ENCODE assay signal across 15 mouse cellular contexts in the genomic region with DNA sequence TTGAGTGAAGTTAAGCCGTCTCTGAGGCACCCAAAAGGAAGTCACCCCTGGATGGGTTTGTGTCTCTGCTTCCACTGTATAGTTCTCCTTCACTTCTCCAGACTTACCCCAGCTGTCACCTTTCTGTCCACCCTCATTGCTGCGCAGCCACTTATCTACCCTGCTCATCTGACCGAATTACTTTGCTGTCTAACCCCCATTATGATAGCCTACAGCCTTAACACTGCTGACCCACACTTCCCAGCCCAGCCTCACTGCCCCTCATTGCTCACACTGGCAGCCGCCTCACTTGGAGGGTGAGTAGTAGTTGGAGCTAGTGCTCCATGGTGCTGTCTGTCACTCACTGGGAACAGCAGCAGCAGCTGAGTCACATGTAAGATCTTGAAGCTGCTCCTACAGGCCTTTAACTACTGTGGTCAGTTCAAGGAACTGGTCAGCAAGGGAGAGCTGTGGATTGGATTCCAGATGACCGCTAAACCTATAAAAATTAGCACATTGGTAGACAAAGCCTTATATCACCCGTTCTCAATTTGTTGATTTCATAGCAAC. TPM values are rescaled to one million over a fixed set of nuclear protein-coding genes. Genes with fewer than 3 reads are reported as not detected.
DNase-seq lines count a peak whose midpoint lies in the region; ATAC-seq and TF ChIP-seq lines count a peak whose summit lies in the region.
"Had no signal": no experiment of that assay in that cellular context is flagged by ENCODE, and none has a peak within 500 bp of the region (broad histone marks: within the 10 kb centered on the region; RNA-seq: fewer than 3 reads in every experiment).

No protein-coding gene starts in this region.

- TF ChIP-seq POLR2A in myocyte (IDR thresholded peaks at IDR 0.05; ENCODE audit: insufficient read length, low read depth): no peak

- ATAC-seq in midbrain, embryonic 11.5 days (ENCODE audit: low FRiP score): no peak
- no peak for ATAC-seq in liver, embryonic 13.5 days (ENCODE audit: low read depth)

- intact Hi-C loops in gastrocnemius, postnatal 14 days (cut with DNase I; ENCODE audit: low total_unique reads): no loop called here

- 89% methylated on average over 6 of the region's 6 CpGs for WGBS in midbrain, embryonic 11.5 days
- 87% methylated on average over 6 of the region's 6 CpGs for WGBS in midbrain, embryonic 10.5 days
- 50% methylated on average over 6 of the region's 6 CpGs for WGBS in liver, embryonic 13.5 days (ENCODE audit: insufficient replicate concordance)

- H3K9ac ChIP-seq in midbrain, embryonic 11.5 days (ENCODE audit: low read length): 0 out of 2 replicates have a peak overlapping the region, but pooled peaks have one; percentile 9
- H3K9ac ChIP-seq in liver, embryonic 13.5 days: peak overlapping the region; percentile 40; the same call in 1 of the 2 replicates
- H3K9ac ChIP-seq: heart, embryonic 13.5 days; limb, embryonic 15.5 days had no signal

- H3K27ac ChIP-seq in midbrain, embryonic 11.5 days (ENCODE audit: low read depth, low read length): no peak overlapping the region
- no peak overlapping the region for H3K27ac ChIP-seq in midbrain, embryonic 10.5 days (replicated peaks)
- H3K27ac ChIP-seq in liver, embryonic 13.5 days: no peak overlapping the region
- H3K27ac ChIP-seq: heart, embryonic 13.5 days; layer of hippocampus, adult 2 months; limb, embryonic 15.5 days had no signal

- no peaks in the 10 kb centered on the region for H3K9me3 ChIP-seq in midbrain, embryonic 11.5 days (ENCODE audit: control insufficient read depth, low read length)
- no peaks in the 10 kb centered on the region for H3K9me3 ChIP-seq in midbrain, embryonic 10.5 days (replicated peaks)
- no peaks in the 10 kb centered on the region for H3K9me3 ChIP-seq in liver, embryonic 13.5 days (replicated peaks)
- H3K9me3 ChIP-seq: heart, embryonic 13.5 days; limb, embryonic 15.5 days had no signal

- H3K36me3 ChIP-seq in midbrain, embryonic 11.5 days (ENCODE audit: control insufficient read depth, insufficient read depth, low read length): no peaks in the 10 kb centered on the region
- no peaks in the 10 kb centered on the region for H3K36me3 ChIP-seq in midbrain, embryonic 10.5 days
- no peaks in the 10 kb centered on the region for H3K36me3 ChIP-seq in liver, embryonic 13.5 days
- no peaks in the 10 kb centered on the region for H3K36me3 ChIP-seq in myocyte (ENCODE audit: control insufficient read depth, insufficient read depth)
- H3K36me3 ChIP-seq: heart, embryonic 13.5 days; limb, embryonic 15.5 days had no signal

- H3K4me3 ChIP-seq in midbrain, embryonic 11.5 days (ENCODE audit: low read depth, low read length): no peak overlapping the region
- no peak overlapping the region for H3K4me3 ChIP-seq in midbrain, embryonic 10.5 days
- peak overlapping the region; percentile 79; the same call in 1 of the 2 replicates for H3K4me3 ChIP-seq in liver, embryonic 13.5 days (replicated peaks)
- H3K4me3 ChIP-seq in myocyte: no peak overlapping the region
- H3K4me3 ChIP-seq: heart, embryonic 13.5 days; layer of hippocampus, adult 2 months; limb, embryonic 15.5 days had no signal

- H3K27me3 ChIP-seq in midbrain, embryonic 11.5 days (ENCODE audit: control insufficient read depth, insufficient read depth, low read length): no peaks in the 10 kb centered on the region
- no peaks in the 10 kb centered on the region for H3K27me3 ChIP-seq in midbrain, embryonic 10.5 days (ENCODE audit: low read depth, poor library complexity, severe bottlenecking)
- H3K27me3 ChIP-seq in liver, embryonic 13.5 days: no peaks in the 10 kb centered on the region
- H3K27me3 ChIP-seq in myocyte (ENCODE audit: control insufficient read depth, insufficient read depth, insufficient read length): no peaks in the 10 kb centered on the region
- H3K27me3 ChIP-seq: heart, embryonic 13.5 days; limb, embryonic 15.5 days had no signal

- no peak overlapping the region for H3ac ChIP-seq in myocyte (ENCODE audit: control insufficient read depth, insufficient read length)

- peaks cover 21% of the 10 kb centered on the region; the same call in 1 of the 2 replicates for H3K4me1 ChIP-seq in midbrain, embryonic 11.5 days (ENCODE audit: control insufficient read depth, insufficient read depth, low read length)
- peaks cover 34% of the 10 kb centered on the region for H3K4me1 ChIP-seq in midbrain, embryonic 10.5 days
- H3K4me1 ChIP-seq in liver, embryonic 13.5 days (replicated peaks): peaks cover 51% of the 10 kb centered on the region

- H3K4me2 ChIP-seq in midbrain, embryonic 11.5 days: no peak overlapping the region
- peak overlapping the region; percentile 78 for H3K4me2 ChIP-seq in liver, embryonic 13.5 days
- H3K4me2 ChIP-seq in myocyte (ENCODE audit: low read depth): peak overlapping the region; percentile 68
- H3K4me2 ChIP-seq: limb, embryonic 15.5 days had no signal

- peak; percentile 4 for DNase-seq in gastrocnemius, postnatal 25 days
- no peak for DNase-seq in gastrocnemius, postnatal 14 days
- DNase-seq in midbrain, embryonic 11.5 days (ENCODE audit: low spot score, missing footprints): peak; percentile 26
- DNase-seq in midbrain, embryonic 10.5 days (ENCODE audit: low spot score): no peak
- no peak for DNase-seq in liver, embryonic 13.5 days
- DNase-seq in lung, postnatal 14 days: no peak
- DNase-seq in spleen, postnatal 14 days (ENCODE audit: low spot score in 2 of 2): no peak
- DNase-seq: cerebellum, adult 2 months; kidney, adult 9 months; lung, postnatal 4 days; thymus, postnatal 14 days had no signal

- H3K79me2 ChIP-seq in myocyte (ENCODE audit: control insufficient read depth, insufficient read depth): peaks cover 36% of the 10 kb centered on the region

TF ChIP-seq in myocyte, 11 proteins besides CTCF, POLR2A, EP300 and RAD21:
- no peak for TF ChIP-seq SRF (IDR thresholded peaks at IDR 0.05; ENCODE audit: control insufficient read depth, insufficient read length, low read depth)
- TF ChIP-seq MAX (IDR thresholded peaks at IDR 0.05; ENCODE audit: low read depth): no peak
- no peak for TF ChIP-seq USF1 (IDR thresholded peaks at IDR 0.05; ENCODE audit: low read depth)
- TF ChIP-seq E2F4 (IDR thresholded peaks at IDR 0.05; ENCODE audit: insufficient read depth): no peak
- peak; percentile 67 to 85 (median 80) for TF ChIP-seq MYOD1 (IDR thresholded peaks at IDR 0.05; ENCODE audit: control insufficient read depth in 1 of 3, insufficient read length in 2 of 3, low read depth in 2 of 3)

RNA-seq across cellular contexts. Expression of gene Sesn1, which starts 4.6 kb away (rescaled TPM):
- 10 to 100 TPM; 15.4 to 29.7 TPM for total RNA-seq in gastrocnemius, postnatal 25 days (2021)
- total RNA-seq in gastrocnemius, postnatal 14 days (2021): 10 to 100 TPM; 22.9 to 35.2 TPM
- polyA plus RNA-seq in midbrain, embryonic 11.5 days (2014; fragmentation: Nextera tagmentation; extraction: Ambion mirVana): 22.2 and 26.8 TPM in 2 replicates
- polyA plus RNA-seq in midbrain, embryonic 10.5 days (2016; fragmentation: Nextera tagmentation; extraction: Ambion mirVana): 15.0 and 20.8 TPM in 2 replicates
- 22.3 and 25.3 TPM in 2 replicates for polyA plus RNA-seq in liver, embryonic 13.5 days (2015; fragmentation: Nextera tagmentation; extraction: Ambion mirVana)
- polyA plus RNA-seq in myocyte (2012; fragmentation: generic; extraction: Trizol): 9.7 TPM

RNA-seq across cellular contexts. Expression of gene Cep57l1, which starts 4.7 kb away (rescaled TPM):
- total RNA-seq in gastrocnemius, postnatal 25 days (2021): 1 to 10 TPM; 2.0 to 2.6 TPM
- total RNA-seq in gastrocnemius, postnatal 14 days (2021): 1 to 10 TPM; 2.7 TPM
- polyA plus RNA-seq in midbrain, embryonic 11.5 days (2014; fragmentation: Nextera tagmentation; extraction: Ambion mirVana): 21.6 and 26.4 TPM in 2 replicates
- 24.9 and 27.3 TPM in 2 replicates for polyA plus RNA-seq in midbrain, embryonic 10.5 days (2016; fragmentation: Nextera tagmentation; extraction: Ambion mirVana)
- 14.9 and 17.3 TPM in 2 replicates for polyA plus RNA-seq in liver, embryonic 13.5 days (2015; fragmentation: Nextera tagmentation; extraction: Ambion mirVana)
- 3.3 TPM for polyA plus RNA-seq in myocyte (2012; fragmentation: generic; extraction: Trizol)

Comparison
In these comparisons a context has a peak if more than half of its experiments do, and no peak if none do; other contexts are left out.
1. DNase-seq: peak in gastrocnemius, postnatal 25 days (single experiment) and midbrain, embryonic 11.5 days (single experiment); none in gastrocnemius, postnatal 14 days (single experiment), midbrain, embryonic 10.5 days (single experiment), liver, embryonic 13.5 days (single experiment), lung, postnatal 14 days (single experiment) and spleen, postnatal 14 days (0 of 2).